Mouse (Mus musculus) kidney, adult 2 months (tissue): Measurements from ENCODE around the gene Satb2.

Experiments
- CTCF ChIP-seq: fragments of 200-500 bp; conservative IDR thresholded peaks from 2 replicates; pipeline ENCODE4 v1.5.1; 2011; ENCODE audit warnings: low read depth, mild to moderate bottlenecking, control low read depth, low read length, moderate library complexity, mixed read lengths; ENCODE audit not compliant: insufficient read depth, insufficient read length
- POLR2A ChIP-seq: fragments of 200-500 bp; IDR thresholded peaks from one replicate; pipeline ENCODE4 v1.6.1; 2011; ENCODE audit warnings: low read depth, low read length, control low read depth

DNA sequence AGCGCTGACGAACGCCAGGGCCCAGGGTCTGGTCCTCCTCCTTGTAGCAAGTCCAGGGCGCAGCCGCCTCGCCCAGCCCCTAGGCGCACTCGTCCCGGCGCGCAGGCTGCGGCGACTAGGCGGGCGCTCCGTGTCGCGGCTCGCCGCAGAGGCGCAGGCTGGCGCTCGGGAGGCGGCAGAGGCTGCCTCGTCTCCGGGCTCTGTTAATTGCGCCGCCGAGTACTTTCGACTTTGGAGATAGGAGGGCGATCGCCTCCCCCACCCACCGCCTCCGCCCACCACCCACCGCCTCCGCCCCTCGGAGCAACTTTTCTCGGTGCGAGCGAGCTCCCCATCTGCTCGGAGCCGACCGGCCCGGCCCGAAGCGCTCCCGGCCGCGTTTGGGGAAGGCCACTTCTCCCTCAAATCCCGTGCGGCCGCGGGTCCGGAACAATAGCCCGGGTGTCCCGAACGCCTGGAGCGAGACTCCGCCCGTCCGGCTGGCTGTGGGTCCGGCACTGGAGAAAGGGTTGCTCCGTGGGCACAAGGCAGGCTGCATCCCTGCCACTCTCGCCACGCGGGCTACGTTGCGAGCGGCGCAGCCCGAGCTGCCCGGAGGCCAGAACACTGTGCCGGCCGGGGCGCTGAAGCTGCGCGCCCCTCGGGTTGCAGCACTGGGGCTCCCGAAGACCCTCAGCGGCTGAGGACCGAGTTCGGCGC lies 6.0 kb downstream of the Satb2 start:
- TF ChIP-seq CTCF (no peak), POLR2A (no peak)
